Mouse (Mus musculus): Measurements from ENCODE around the gene Tra2b. TPM values are rescaled to one million over a fixed set of nuclear protein-coding genes. Genes with fewer than 3 reads are reported as not detected.
"Not testable (repeated sequence)": the region's sequence is repeated elsewhere in the genome, so short reads cannot be mapped to it uniquely, and the experiment has no call there.

The Tra2b gene
- polyA plus RNA-seq, 1 experiment from 2014 or later = 464 TPM

- Histone ChIP-seq H3K4me3 (ENCODE audit: low read depth, low read length) (no peak overlapping the region), H3K27ac (ENCODE audit: low read depth, low read length) (no peak overlapping the region), H3K9me3 (ENCODE audit: control insufficient read depth, low read length) (no peaks in the 10 kb centered on the region), H3K4me1 (replicated peaks; ENCODE audit: control insufficient read depth, insufficient read depth, low read length) (0 out of 2 replicates have a peak, but pooled peaks cover 2% of the 10 kb centered on the region), H3K4me2 (replicated peaks; ENCODE audit: low read depth, low read length) (no peak overlapping the region), H3K9ac (ENCODE audit: low read depth, low read length) (no peak overlapping the region), H3K27me3 (ENCODE audit: control insufficient read depth, insufficient read depth, low read length) (no peaks in the 10 kb centered on the region), H3K36me3 (ENCODE audit: control insufficient read depth, insufficient read depth, low read length) (no peaks in the 10 kb centered on the region)
- ATAC-seq (ENCODE audit: low FRiP score) (no peak), DNase-seq (ENCODE audit: low spot score) (no peak)
- WGBS = 87% methylated on average over 2 of the region's 2 CpGs
Measured at GRCm38 (mm10) chr16:22261563-22261962, 4.2 kb downstream of the Tra2b start.

- no peaks in the 10 kb centered on the region for H3K36me3 ChIP-seq (ENCODE audit: control insufficient read depth, insufficient read depth, low read length)
- no peak overlapping the region for H3K4me3 ChIP-seq (ENCODE audit: low read depth, low read length)
- no peaks in the 10 kb centered on the region for H3K9me3 ChIP-seq (ENCODE audit: control insufficient read depth, low read length)
- DNase-seq (ENCODE audit: low spot score) (no peak), ATAC-seq (ENCODE audit: low FRiP score) (no peak)
- 78% methylated on average over 3 of the region's 3 CpGs for WGBS
- H3K27me3 ChIP-seq (ENCODE audit: control insufficient read depth, insufficient read depth, low read length) = no peaks in the 10 kb centered on the region
- no peak overlapping the region for H3K27ac ChIP-seq (ENCODE audit: low read depth, low read length)
- no peak overlapping the region for H3K9ac ChIP-seq (ENCODE audit: low read depth, low read length)
- no peak overlapping the region for H3K4me2 ChIP-seq (replicated peaks; ENCODE audit: low read depth, low read length)
- peaks cover 2% of the 10 kb centered on the region; the same call in 1 of the 2 replicates for H3K4me1 ChIP-seq (replicated peaks; ENCODE audit: control insufficient read depth, insufficient read depth, low read length)
Measured at GRCm38 (mm10) chr16:22260423-22261143, 5.2 kb downstream of the Tra2b start.

GRCm38 (mm10) chr16:22252255-22252654 lies 13.6 kb downstream of the Tra2b start:
- not testable (repeated sequence) for DNase-seq (ENCODE audit: low spot score)
- WGBS = 92% methylated on average over 6 of the region's 6 CpGs
- H3K36me3 ChIP-seq (ENCODE audit: control insufficient read depth, insufficient read depth, low read length) = peaks cover 12% of the 10 kb centered on the region

GRCm38 (mm10) chr16:22250307-22250706 lies 15.5 kb downstream of the Tra2b start:
- H3K9me3 ChIP-seq (ENCODE audit: control insufficient read depth, low read length) = no peaks in the 10 kb centered on the region
- ATAC-seq (ENCODE audit: low FRiP score) = no peak
- H3K4me3 ChIP-seq (ENCODE audit: low read depth, low read length) = no peak overlapping the region
- H3K27ac ChIP-seq (ENCODE audit: low read depth, low read length) = no peak overlapping the region
- no peaks in the 10 kb centered on the region for H3K4me1 ChIP-seq (replicated peaks; ENCODE audit: control insufficient read depth, insufficient read depth, low read length)
- 95% methylated on average over 5 of the region's 5 CpGs for WGBS
- peaks cover 12% of the 10 kb centered on the region for H3K36me3 ChIP-seq (ENCODE audit: control insufficient read depth, insufficient read depth, low read length)
- no peak overlapping the region for H3K4me2 ChIP-seq (replicated peaks; ENCODE audit: low read depth, low read length)
- H3K9ac ChIP-seq (ENCODE audit: low read depth, low read length) = no peak overlapping the region
- H3K27me3 ChIP-seq (ENCODE audit: control insufficient read depth, insufficient read depth, low read length) = no peaks in the 10 kb centered on the region
- DNase-seq (ENCODE audit: low spot score) = no peak

More at GRCm38 (mm10) chr16:22252255-22252654, 13.6 kb downstream of the Tra2b start:
- not testable (repeated sequence) for H3K4me1 ChIP-seq (replicated peaks; ENCODE audit: control insufficient read depth, insufficient read depth, low read length); H3K9ac ChIP-seq (ENCODE audit: low read depth, low read length); H3K9me3 ChIP-seq (ENCODE audit: control insufficient read depth, low read length); H3K27ac ChIP-seq (ENCODE audit: low read depth, low read length); H3K4me2 ChIP-seq (replicated peaks; ENCODE audit: low read depth, low read length); H3K27me3 ChIP-seq (ENCODE audit: control insufficient read depth, insufficient read depth, low read length); H3K4me3 ChIP-seq (ENCODE audit: low read depth, low read length); ATAC-seq (ENCODE audit: low FRiP score)

- Histone ChIP-seq H3K36me3 (ENCODE audit: control insufficient read depth, insufficient read depth, low read length) (peaks cover 12% of the 10 kb centered on the region), H3K27ac (ENCODE audit: low read depth, low read length) (no peak overlapping the region), H3K9me3 (ENCODE audit: control insufficient read depth, low read length) (no peaks in the 10 kb centered on the region), H3K4me1 (replicated peaks; ENCODE audit: control insufficient read depth, insufficient read depth, low read length) (no peaks in the 10 kb centered on the region), H3K4me3 (ENCODE audit: low read depth, low read length) (no peak overlapping the region), H3K9ac (ENCODE audit: low read depth, low read length) (no peak overlapping the region), H3K27me3 (ENCODE audit: control insufficient read depth, insufficient read depth, low read length) (no peaks in the 10 kb centered on the region), H3K4me2 (replicated peaks; ENCODE audit: low read depth, low read length) (no peak overlapping the region)
- WGBS = 100% methylated on average over 3 of the region's 3 CpGs
- DNase-seq (ENCODE audit: low spot score) (no peak), ATAC-seq (ENCODE audit: low FRiP score) (no peak)
Measured at GRCm38 (mm10) chr16:22249754-22250153, 16.1 kb downstream of the Tra2b start.

GRCm38 (mm10) chr16:22242239-22242866 lies 23.5 kb downstream of the Tra2b start:
- H3K4me2 ChIP-seq (replicated peaks; ENCODE audit: low read depth, low read length) = no peak overlapping the region
- no peaks in the 10 kb centered on the region for H3K4me1 ChIP-seq (replicated peaks; ENCODE audit: control insufficient read depth, insufficient read depth, low read length)
- H3K9me3 ChIP-seq (ENCODE audit: control insufficient read depth, low read length) = no peaks in the 10 kb centered on the region
- peaks cover 7% of the 10 kb centered on the region for H3K36me3 ChIP-seq (ENCODE audit: control insufficient read depth, insufficient read depth, low read length)
- ATAC-seq (ENCODE audit: low FRiP score) (no peak), DNase-seq (ENCODE audit: low spot score) (no peak)
- no peak overlapping the region for H3K27ac ChIP-seq (ENCODE audit: low read depth, low read length)
- H3K4me3 ChIP-seq (ENCODE audit: low read depth, low read length) = no peak overlapping the region
- no peaks in the 10 kb centered on the region for H3K27me3 ChIP-seq (ENCODE audit: control insufficient read depth, insufficient read depth, low read length)
- H3K9ac ChIP-seq (ENCODE audit: low read depth, low read length) = no peak overlapping the region
- 94% methylated on average over 2 of the region's 2 CpGs for WGBS

- DNase-seq (ENCODE audit: low spot score) (no peak), ATAC-seq (ENCODE audit: low FRiP score) (no peak)
- Histone ChIP-seq H3K4me2 (replicated peaks; ENCODE audit: low read depth, low read length) (no peak overlapping the region), H3K27me3 (ENCODE audit: control insufficient read depth, insufficient read depth, low read length) (no peaks in the 10 kb centered on the region), H3K36me3 (ENCODE audit: control insufficient read depth, insufficient read depth, low read length) (peaks cover 7% of the 10 kb centered on the region), H3K4me3 (ENCODE audit: low read depth, low read length) (no peak overlapping the region), H3K27ac (ENCODE audit: low read depth, low read length) (no peak overlapping the region), H3K9me3 (ENCODE audit: control insufficient read depth, low read length) (no peaks in the 10 kb centered on the region), H3K4me1 (replicated peaks; ENCODE audit: control insufficient read depth, insufficient read depth, low read length) (no peaks in the 10 kb centered on the region), H3K9ac (ENCODE audit: low read depth, low read length) (no peak overlapping the region)
- 82% methylated on average over 6 of the region's 6 CpGs for WGBS
Measured at GRCm38 (mm10) chr16:22241376-22242238, 24.2 kb downstream of the Tra2b start.

- Histone ChIP-seq H3K9ac (ENCODE audit: low read depth, low read length) (no peak overlapping the region), H3K9me3 (ENCODE audit: control insufficient read depth, low read length) (no peaks in the 10 kb centered on the region), H3K4me2 (replicated peaks; ENCODE audit: low read depth, low read length) (no peak overlapping the region), H3K27me3 (ENCODE audit: control insufficient read depth, insufficient read depth, low read length) (no peaks in the 10 kb centered on the region), H3K4me3 (ENCODE audit: low read depth, low read length) (no peak overlapping the region), H3K27ac (ENCODE audit: low read depth, low read length) (no peak overlapping the region), H3K4me1 (replicated peaks; ENCODE audit: control insufficient read depth, insufficient read depth, low read length) (no peaks in the 10 kb centered on the region), H3K36me3 (ENCODE audit: control insufficient read depth, insufficient read depth, low read length) (peaks cover 7% of the 10 kb centered on the region)
- DNase-seq (ENCODE audit: low spot score) (no peak), ATAC-seq (ENCODE audit: low FRiP score) (no peak)
- 94% methylated on average over 5 of the region's 5 CpGs for WGBS
Measured at GRCm38 (mm10) chr16:22240856-22241255, 24.9 kb downstream of the Tra2b start.

All from hindbrain, embryonic 11.5 days (tissue).